Mouse (Mus musculus) Patski (cell line): ENCODE data around the gene Apod. TPM values are rescaled to one million over a fixed set of nuclear protein-coding genes. Genes with fewer than 3 reads are reported as not detected.

Source experiments
- ATAC-seq: fragments of 100-300 bp; one replicate; pipeline ENCODE4 v1.8.0; 2021
- CTCF ChIA-PET: fragments of 350-600 bp; sonication (Branson Sonifier 250); formaldehyde crosslinking; loops from one replicate; lab custom pipeline; 2022; ENCODE audit warnings: inconsistent platforms; lab: Charles Lee
- POLR2A ChIA-PET: fragments of 350-600 bp; sonication (Branson Sonifier 250); formaldehyde crosslinking; loops from one replicate; lab custom pipeline; 2022; ENCODE audit warnings: antibody characterized with exemption, inconsistent platforms; lab: Charles Lee
- DNase-seq: peaks from one replicate; pipeline ENCODE4 v3.0.0-alpha.2; 2011; ENCODE audit warnings: low read depth, low spot score
- H3K27me3 ChIP-seq: fragments of 371-371 bp; one replicate; pipeline ENCODE4 v1.5.1; 2021
- CTCF ChIP-seq: fragments of 100-300 bp; IDR thresholded peaks from one replicate; pipeline ENCODE4 v1.5.1; 2021
- in situ Hi-C: fragments of 300-500 bp; cut with MboI; formaldehyde crosslinking; loops from 3 replicates; pipeline ENCODE4 v1.11.1; 2018; ENCODE audit warnings: low pct_unique_long_range_greater_than_20kb, mixed read lengths
- polyA plus RNA-seq: library from polyadenylated mRNA; unstranded; gene quantifications from one replicate; pipeline ENCODE4 v1.2.3, GENCODE M21; 2021

Gene Apod
- not detected for polyA plus RNA-seq

- ChIA-PET POLR2A (interaction anchor here (0.5 to 0.7 kb wide), 2 partner anchors 12 to 58 kb away, joined by 4 read pairs; no protein-coding TSS in a partner anchor), CTCF (no interaction called here)
- in situ Hi-C loops: no loop called here
- DNase-seq (no peak), ATAC-seq (no peak)
- no peaks in the 10 kb centered on the region for H3K27me3 ChIP-seq
- no peak for TF ChIP-seq CTCF
Observed at GRCm38 (mm10) chr16:31314497-31315233, at the start of gene Apod. Gene Apod, minus strand, starts transcription at chr16:31314808.

GRCm38 (mm10) chr16:31363685-31364436 lies 49.3 kb upstream of the Apod start:
- ATAC-seq (no peak), DNase-seq (no peak)
- CTCF ChIA-PET: no interaction called here
- no peak for TF ChIP-seq CTCF
- in situ Hi-C loops: no loop called here
- H3K27me3 ChIP-seq: no peaks in the 10 kb centered on the region
- POLR2A ChIA-PET: no interaction called here

DNA sequence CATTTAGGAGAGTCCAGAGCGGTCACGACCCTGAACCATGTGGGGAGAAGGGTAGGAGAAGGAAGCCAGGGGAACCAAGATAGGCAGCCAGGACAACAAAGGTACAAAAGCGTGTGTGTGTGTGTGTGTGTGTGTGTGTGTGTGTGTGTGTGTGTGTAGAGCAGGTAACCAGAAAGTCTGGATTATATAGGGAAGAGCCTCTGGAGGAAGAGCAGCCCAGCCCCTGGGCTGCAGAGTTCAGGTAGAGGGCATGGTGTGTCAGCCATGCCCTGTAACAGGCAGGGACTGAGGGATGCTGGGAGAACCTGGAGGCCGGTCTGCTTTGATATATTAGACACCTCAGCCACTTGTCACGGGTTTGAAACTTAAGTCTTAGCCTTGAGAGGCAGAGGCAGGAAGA lies 44.9 kb upstream of the Apod start:
- H3K27me3 ChIP-seq: no peaks in the 10 kb centered on the region
- no peak for DNase-seq
- ATAC-seq: no peak
- ChIA-PET CTCF (no interaction called here), POLR2A (no interaction called here)
- in situ Hi-C loops: loop anchor here (10.0 kb wide), 2 partner anchors 225 to 765 kb away; partner anchors contain the start of gene Fam43a
- TF ChIP-seq CTCF: no peak

GRCm38 (mm10) chr16:31358991-31359390 lies 44.4 kb upstream of the Apod start:
- CTCF ChIA-PET: interaction anchor here (0.6 kb wide), 1 partner anchor 847 kb away, joined by 3 read pairs; no protein-coding TSS in a partner anchor
- H3K27me3 ChIP-seq: no peaks in the 10 kb centered on the region
- TF ChIP-seq CTCF: no peak
- DNase-seq: no peak
- POLR2A ChIA-PET: no interaction called here
- in situ Hi-C loops: loop anchor here (10.0 kb wide), 2 partner anchors 224 to 764 kb away; partner anchors contain the start of gene Fam43a
- no peak for ATAC-seq

DNA sequence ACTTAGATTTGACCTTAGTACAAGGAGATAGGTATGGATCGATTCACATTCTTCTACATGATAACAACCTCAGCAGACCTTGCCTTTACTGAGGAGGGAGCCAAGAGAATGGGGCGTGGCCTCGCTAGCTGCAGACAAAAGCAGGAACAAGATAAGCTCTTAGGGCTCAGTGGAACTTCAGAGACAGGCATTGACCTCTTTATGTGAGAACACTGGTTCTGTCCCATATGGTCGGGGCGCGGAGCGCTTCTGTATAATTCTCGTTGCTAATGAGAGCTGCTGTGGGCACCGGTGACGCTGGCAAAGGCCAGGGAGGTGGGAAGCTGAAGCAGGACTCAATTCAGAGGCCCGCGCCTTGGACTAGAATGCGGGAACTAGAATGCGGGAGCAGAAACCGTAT lies 44.0 kb upstream of the Apod start:
- ATAC-seq: no peak
- ChIA-PET CTCF (interaction anchor here (0.6 kb wide), 1 partner anchor 847 kb away, joined by 3 read pairs; no protein-coding TSS in a partner anchor), POLR2A (no interaction called here)
- TF ChIP-seq CTCF: no peak
- in situ Hi-C loops: loop anchor here (10.0 kb wide), 2 partner anchors 224 to 764 kb away; partner anchors contain the start of gene Fam43a
- H3K27me3 ChIP-seq: no peaks in the 10 kb centered on the region
- DNase-seq: no peak

GRCm38 (mm10) chr16:31355882-31356281 lies 41.3 kb upstream of the Apod start:
- ChIA-PET POLR2A (no interaction called here), CTCF (interaction anchor here (1.0 kb wide), 1 partner anchor 11 kb away, joined by 3 read pairs; no protein-coding TSS in a partner anchor)
- no peak for TF ChIP-seq CTCF
- ATAC-seq: no peak
- H3K27me3 ChIP-seq: no peaks in the 10 kb centered on the region
- in situ Hi-C loops: loop anchor here (10.0 kb wide), 2 partner anchors 221 to 761 kb away; partner anchors contain the start of gene Fam43a
- no peak for DNase-seq

DNA sequence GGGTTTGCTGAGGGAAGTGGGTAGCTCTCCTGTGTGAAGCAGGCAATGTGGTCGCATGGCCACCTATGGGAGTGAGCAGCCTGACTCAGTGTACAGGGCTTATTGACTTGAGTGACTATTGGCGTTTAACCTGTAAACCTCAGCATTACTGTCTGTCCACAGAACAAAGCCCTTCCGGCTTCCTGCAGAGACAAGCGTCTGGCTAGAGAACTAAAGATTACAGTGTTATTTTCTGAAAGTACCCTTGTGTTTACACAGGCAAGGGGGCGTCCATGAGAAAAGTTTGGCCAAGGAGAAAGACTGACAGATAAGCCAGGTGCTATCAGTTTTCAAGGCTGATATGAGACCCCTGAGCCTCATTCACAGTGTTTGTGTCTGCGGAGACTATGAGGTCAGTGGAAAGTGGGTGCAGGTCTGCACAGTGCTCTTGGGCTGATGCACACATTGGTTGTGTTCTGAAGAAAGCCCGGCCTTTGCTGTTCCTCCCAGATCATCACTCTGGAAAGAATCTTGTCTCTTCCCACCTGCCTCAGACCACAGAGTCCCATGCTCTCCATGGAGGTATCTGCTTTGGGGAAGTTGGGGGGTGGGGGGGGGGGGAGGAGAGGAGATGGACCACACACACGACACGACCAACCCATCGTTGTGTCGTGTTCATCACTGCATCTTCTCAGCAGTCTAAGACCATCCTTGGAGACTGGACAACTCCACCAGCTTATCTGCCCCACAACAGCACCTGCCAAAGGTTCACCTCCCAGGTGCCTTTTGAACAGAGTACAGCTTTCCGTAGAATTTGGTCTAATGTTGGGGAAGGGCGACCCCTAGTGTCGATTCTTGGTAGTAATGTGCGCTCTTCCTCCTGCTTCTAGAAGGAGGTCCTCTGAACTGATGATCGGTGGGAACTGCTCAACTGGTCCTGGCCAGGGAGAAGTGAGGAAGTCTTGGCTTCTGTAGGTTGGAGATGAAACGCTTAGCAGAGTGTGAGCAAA lies 40.0 kb upstream of the Apod start:
- ChIA-PET POLR2A (no interaction called here), CTCF (no interaction called here)
- DNase-seq (peak; percentile 19), ATAC-seq (no peak)
- TF ChIP-seq CTCF: peak; percentile 86
- in situ Hi-C loops: loop anchor here (5.0 to 10.0 kb wide), 4 partner anchors 220 to 817 kb away; partner anchors contain the start of genes Fam43a and Xxylt1
- H3K27me3 ChIP-seq: no peaks in the 10 kb centered on the region

- H3K27me3 ChIP-seq: no peaks in the 10 kb centered on the region
- in situ Hi-C loops: loop anchor here (5.0 to 10.0 kb wide), 4 partner anchors 218 to 816 kb away; partner anchors contain the start of genes Fam43a and Xxylt1
- DNase-seq: no peak
- POLR2A ChIA-PET: no interaction called here
- CTCF ChIA-PET: no interaction called here
- ATAC-seq: no peak
- TF ChIP-seq CTCF: peak; percentile 63
Observed at GRCm38 (mm10) chr16:31352996-31353395, 38.4 kb upstream of the Apod start.

DNA sequence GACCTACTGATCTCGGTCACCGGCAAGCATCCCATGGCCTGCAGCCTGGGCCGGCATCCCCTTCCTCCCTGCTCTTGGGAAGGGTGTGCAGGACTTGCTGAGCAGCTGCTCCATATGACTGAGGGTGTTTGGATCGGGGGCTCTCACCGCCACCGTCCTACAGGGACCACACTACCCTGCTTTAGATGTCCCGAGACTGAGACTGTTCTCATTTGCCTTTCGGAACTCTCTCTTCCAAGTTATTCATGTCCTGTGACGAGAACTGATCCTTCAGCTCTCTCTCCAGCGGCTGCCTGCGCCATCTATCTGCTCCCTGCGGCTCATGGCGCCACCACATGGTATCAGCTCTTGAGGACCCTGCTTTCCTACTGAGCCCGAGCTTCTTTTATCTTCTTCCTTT lies 33.0 kb upstream of the Apod start:
- no peak for TF ChIP-seq CTCF
- no peaks in the 10 kb centered on the region for H3K27me3 ChIP-seq
- in situ Hi-C loops: no loop called here
- CTCF ChIA-PET: interaction anchor here (0.8 kb wide), 1 partner anchor 66 kb away, joined by 3 read pairs; no protein-coding TSS in a partner anchor
- DNase-seq: no peak
- no peak for ATAC-seq
- POLR2A ChIA-PET: no interaction called here
